Mouse (Mus musculus) embryo, embryonic 11.5 days (tissue): ENCODE measurements around the gene Rpl34.
A peak's percentile ranks its signal among the peaks of the same experiment; 100 is the strongest.

Source experiments
- DNase-seq: peaks from one replicate; pipeline ENCODE4 v3.0.0-alpha.2; 2012; ENCODE audit warnings: low read depth, low spot score

Gene Rpl34

DNA sequence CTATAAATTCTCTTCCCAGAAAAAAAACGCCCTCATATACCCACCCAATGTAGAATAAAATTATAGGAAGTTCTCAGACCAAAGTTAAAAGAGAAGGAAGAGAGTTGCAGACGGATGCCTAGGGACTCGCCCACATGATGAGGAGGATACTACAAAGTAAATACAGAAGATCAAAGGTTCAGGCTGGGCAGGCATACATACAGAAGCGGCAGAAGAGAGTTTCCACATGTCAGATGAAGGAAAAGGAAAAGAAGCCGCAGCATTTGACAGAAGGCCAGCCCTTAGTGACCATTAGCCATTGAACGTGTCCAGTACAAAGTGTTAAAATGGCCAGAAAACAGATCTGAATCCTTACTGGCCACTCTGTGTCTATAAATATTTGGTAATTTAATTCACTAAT is 17.3 kb downstream of the Rpl34 start:
- no peak for DNase-seq

- DNase-seq, result no peak
Measured at GRCm38 (mm10) chr3:130710103-130710502, 20.1 kb downstream of the Rpl34 start.

- DNase-seq, result peak; percentile 95
Measured at GRCm38 (mm10) chr3:130708967-130709924, 21.0 kb downstream of the Rpl34 start, which contains the start of gene Ostc. Ostc (minus strand) TSS chr3:130709444.

- DNase-seq, result no peak
Measured at GRCm38 (mm10) chr3:130708529-130708928, 21.7 kb downstream of the Rpl34 start.

DNA sequence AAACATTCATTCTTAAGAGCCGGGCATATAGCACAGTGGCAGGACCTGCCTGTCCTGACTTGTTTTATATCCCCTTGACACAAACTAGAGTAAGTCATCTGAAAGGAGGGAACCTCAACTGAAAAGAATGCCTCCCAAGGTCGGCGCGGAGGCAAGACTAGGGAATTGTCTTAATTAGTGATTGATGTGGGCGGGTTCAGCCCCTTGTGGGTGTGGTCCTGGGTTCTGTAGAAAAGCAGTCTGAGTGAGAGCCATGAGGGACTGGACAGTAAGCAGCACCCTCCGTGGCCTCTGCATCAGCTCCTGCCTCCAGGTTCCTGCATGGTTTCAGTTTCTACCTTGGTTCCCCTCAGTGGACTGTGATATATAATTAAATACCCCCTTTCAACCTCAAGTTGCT is 27.9 kb downstream of the Rpl34 start:
- no peak for DNase-seq

GRCm38 (mm10) chr3:130697622-130698021 is 32.6 kb downstream of the Rpl34 start:
- DNase-seq, result no peak

DNA sequence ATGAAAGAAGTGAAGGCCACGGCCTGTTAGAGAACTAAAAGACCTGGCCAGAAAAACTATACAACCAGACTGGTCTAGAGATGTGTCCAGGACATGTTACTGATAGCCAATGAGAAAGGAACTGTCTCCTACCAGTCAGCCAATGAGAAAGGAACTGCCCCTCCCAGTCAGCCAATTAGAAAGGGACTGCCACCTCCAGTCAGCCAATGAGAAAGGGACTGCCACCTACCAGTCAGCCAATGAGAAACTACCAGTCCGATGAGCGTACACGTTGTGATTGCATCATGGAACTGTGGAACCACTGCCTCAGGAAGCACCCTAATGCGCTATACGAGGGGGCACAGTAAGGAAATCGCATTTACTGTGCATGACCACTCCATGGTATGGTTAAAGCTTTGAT is 35.5 kb downstream of the Rpl34 start:
- no peak for DNase-seq

- no peak for DNase-seq
Measured at GRCm38 (mm10) chr3:130694041-130694593, 36.1 kb downstream of the Rpl34 start.

- DNase-seq, result no peak
Measured at GRCm38 (mm10) chr3:130691596-130692170, 38.5 kb downstream of the Rpl34 start.

DNA sequence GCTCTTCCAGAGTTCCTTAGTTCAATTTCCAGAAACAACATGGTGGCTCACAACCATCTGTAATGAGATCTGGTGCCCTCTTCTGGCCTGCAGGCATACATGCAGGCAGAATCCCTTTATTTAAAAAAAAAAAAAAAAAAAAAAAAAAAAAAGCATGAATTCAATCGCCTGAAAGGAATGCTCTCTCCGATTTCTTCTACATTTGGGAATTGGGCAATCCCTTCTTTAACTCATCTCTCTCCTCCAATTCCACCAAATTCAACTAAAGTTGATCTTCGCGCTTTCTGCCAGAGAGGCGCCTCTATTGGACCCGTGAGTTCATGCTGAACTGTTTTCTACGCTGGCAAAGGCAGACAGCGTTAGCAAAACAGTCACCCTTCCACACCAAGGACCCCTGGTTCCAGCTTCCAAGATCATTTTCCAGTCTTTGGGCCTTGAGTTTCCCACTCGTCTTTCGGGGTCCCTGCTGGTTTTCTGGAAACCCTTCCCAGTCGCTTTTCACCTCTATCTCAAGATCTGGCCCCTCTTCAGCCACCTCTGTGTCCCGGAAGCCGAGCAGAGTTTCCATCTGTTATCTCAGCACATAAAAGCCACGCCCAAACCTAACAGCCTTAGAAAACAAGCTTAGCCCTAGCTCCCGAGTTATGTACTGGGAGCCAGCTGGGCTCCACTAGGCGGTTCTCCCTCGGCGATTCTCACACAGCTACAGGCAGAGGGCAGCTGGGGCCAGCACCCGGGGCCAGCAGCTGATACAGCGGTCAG is 39.2 kb downstream of the Rpl34 start:
- no peak for DNase-seq

DNA sequence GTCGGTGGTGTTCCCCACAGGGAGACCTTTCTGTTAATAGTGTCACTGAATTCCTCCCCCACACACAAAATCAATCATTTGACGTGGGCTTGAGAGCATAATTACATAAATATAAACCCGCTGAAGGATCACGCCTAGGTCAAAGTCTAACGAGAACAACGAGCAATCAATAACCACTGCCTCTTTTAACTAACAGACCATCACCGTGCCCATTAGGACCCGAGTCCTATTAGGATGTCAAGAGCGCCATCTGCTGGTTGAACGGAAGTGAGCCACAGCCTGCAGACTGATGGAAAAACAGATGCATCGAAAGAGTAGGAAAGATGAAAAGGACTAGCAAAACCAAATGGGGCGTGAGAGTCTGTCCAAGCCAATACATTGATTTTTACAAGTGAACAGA is 40.6 kb downstream of the Rpl34 start:
- DNase-seq, result peak; percentile 81

GRCm38 (mm10) chr3:130687051-130687450 is 43.1 kb downstream of the Rpl34 start:
- DNase-seq, result no peak

- DNase-seq, result no peak
Measured at GRCm38 (mm10) chr3:130685014-130685366, 45.2 kb downstream of the Rpl34 start.

DNA sequence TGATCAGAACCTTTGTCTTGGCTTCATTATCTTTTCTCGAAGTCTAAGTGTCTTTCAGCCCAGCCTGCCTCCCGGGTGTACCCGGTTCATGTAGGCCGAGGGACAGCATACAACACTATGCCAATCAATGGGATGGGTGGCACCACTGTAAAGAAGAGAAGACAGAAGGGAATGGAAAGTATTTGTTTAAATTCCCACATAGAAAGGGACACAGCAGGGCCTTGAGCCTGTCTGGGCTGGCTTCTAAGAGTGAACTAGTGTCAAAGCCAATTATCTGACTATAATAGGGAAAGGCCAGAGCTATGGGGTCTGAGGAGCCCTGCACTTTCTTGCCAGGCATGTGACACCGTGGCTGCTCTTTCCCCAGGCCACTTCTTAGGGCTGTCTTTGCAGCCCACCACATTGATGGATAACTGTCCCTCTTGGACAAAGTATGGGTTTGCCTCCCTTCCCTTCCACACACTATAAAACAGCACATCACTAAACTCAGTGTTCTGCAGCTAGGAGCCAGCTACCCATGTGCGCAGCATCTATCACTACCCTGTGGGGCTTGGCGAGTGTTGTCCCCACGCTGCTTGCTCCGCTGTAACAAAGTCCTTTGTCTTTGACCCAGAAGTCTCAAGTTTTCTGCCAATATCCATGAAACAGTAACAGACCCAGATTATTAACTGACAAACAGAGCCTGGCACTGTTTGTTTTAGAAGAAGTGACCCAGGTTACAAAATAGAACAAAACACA is 45.8 kb downstream of the Rpl34 start:
- no peak for DNase-seq

DNA sequence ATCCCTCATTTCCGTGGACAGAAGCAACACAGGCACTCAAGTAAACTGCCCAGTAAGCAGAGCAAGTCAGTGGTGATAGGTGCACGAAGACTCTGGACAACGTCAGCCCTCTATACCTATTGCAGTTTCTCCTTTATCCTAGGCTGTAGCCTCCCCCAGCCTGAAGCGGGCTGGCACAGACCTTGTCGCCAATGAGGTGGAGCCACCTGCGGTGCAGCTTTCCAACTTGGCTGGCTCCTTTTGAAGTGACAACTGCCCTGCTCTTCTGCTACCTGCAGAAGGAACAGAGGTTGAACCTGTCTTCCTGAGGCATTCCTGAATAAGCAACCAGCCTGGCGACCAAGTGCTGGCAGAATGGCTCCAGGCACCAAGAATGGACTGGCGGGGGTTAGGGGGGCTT is 46.4 kb downstream of the Rpl34 start:
- DNase-seq, result no peak

GRCm38 (mm10) chr3:130682183-130682582 is 48.0 kb downstream of the Rpl34 start:
- DNase-seq, result no peak

DNA sequence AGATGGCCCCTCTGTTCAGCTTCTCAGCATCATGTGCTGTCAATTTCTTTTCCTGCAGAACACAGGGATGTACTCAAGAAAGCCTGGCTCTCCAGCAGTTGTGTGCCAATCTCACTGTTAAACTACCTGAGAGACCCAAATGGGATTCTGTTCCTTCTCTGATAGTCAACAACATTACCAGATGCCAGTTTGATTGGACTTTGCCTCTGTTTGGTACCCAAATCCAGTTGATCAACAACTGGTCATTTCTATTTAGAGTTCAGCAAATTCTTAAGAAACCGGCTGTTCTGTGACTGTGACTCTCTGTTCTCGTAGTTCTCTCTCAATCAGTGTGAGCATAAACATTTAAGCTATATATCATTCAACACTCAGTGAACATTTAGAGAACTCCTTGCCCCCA is 49.0 kb downstream of the Rpl34 start:
- DNase-seq, result no peak

- no peak for DNase-seq
Measured at GRCm38 (mm10) chr3:130677671-130678460, 52.3 kb downstream of the Rpl34 start.
